Mouse (Mus musculus) limb, embryonic 10.5 days (tissue): ENCODE data around the gene Scn11a. TPM values are rescaled to one million over a fixed set of nuclear protein-coding genes. Genes with fewer than 3 reads are reported as not detected.

ENCODE experiments used
- DNase-seq: peaks from one replicate; pipeline ENCODE4 v3.0.0-alpha.2; 2017; ENCODE audit warnings: low spot score
- H3K27ac ChIP-seq: fragments of 300-500 bp; sonication (generic); 2 replicates; pipeline ENCODE4 v1.5.1; 2016; ENCODE audit warnings: mild to moderate bottlenecking
- H3K27me3 ChIP-seq: fragments of 300-500 bp; sonication (generic); 2 replicates; pipeline ENCODE4 v1.6.1; 2016; ENCODE audit warnings: low read depth, mild to moderate bottlenecking; ENCODE audit not compliant: poor library complexity, severe bottlenecking
- H3K36me3 ChIP-seq: fragments of 300-500 bp; sonication (generic); 2 replicates; pipeline ENCODE4 v1.6.1; 2016; ENCODE audit warnings: mild to moderate bottlenecking, moderate library complexity
- H3K4me1 ChIP-seq: fragments of 300-500 bp; sonication (generic); 2 replicates; pipeline ENCODE4 v1.6.1; 2016
- H3K4me3 ChIP-seq: fragments of 300-500 bp; sonication (generic); 2 replicates; pipeline ENCODE4 v1.5.1; 2016; ENCODE audit warnings: mild to moderate bottlenecking, moderate library complexity
- H3K9me3 ChIP-seq: fragments of 300-500 bp; sonication (generic); replicated peaks from 2 replicates; pipeline ENCODE4 v1.6.1; 2016; ENCODE audit warnings: mild to moderate bottlenecking
- WGBS: fragments of 180-500 bp; shearing (Covaris S2); methylation state at CpG from one replicate; pipeline ENCODE4 v1.1.7; 2016; 5-methylcytosine and 5-hydroxymethylcytosine counted together
- polyA plus RNA-seq: library from polyadenylated mRNA; unstranded; fragments of >200 nt; fragmentation: Nextera tagmentation; extraction: Ambion mirVana; gene quantifications from 2 replicates; pipeline ENCODE4 v1.2.1, GENCODE M21; 2016

Gene Scn11a
- 0.06 and 0.25 TPM in 2 replicates for polyA plus RNA-seq

DNA sequence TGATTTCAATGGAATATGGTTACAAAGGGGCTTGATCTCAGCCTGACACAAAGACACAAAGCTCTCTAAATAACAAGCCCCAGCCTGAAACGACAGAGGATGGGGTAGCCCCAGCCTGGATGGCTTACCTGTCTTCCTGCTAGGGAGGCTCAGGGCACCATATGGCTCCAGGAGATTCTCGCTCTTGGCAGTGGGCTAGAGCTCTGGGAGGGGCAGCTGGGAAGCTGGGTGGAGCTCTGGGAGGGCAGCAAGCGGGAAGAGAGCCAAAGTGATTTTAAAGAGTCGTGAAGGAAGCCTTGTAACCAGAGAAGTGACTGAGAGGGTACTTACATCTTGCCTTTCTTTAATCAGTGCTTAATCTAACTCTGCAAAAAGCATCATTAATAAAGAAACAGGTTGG, at the start of gene Scn11a:
TSS of gene Scn11a (minus strand) at position 160 of the 400 bp plus-strand sequence.
- H3K4me3 ChIP-seq, result no peak within 1 kb of the TSS
- WGBS, result 38% methylated on average over 4 of the region's 4 CpGs
- no peaks in the 10 kb centered on the region for H3K9me3 ChIP-seq
- DNase-seq, result no peak
- peak within 1 kb of the TSS; percentile 56; the same call in 1 of the 2 replicates for H3K27ac ChIP-seq
- no peaks in the 10 kb centered on the region for H3K27me3 ChIP-seq
- peaks cover 22% of the 10 kb centered on the region for H3K4me1 ChIP-seq
- no peaks in the 10 kb centered on the region for H3K36me3 ChIP-seq

DNA sequence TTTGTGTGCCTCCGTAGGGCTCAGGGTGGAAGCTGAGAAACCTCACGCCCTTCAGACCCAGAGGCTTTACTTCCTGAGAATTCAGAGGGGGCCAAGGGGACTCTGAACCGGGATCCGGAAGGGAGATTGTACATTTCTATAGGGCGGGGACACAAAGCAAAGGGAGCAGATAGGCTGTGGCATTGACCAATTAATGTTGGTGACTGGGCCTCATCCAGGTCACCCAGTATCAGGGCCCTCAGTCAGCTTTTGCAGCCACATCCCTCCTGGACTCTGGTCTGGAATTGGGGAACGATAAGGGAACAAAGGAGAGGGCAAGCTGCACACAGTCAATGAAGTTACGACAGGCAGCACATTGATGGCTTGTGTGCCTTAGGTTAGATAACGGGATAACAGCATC, 28.9 kb upstream of the Scn11a start:
- WGBS, result 71% methylated on average over 8 of the region's 8 CpGs
- no peak overlapping the region for H3K27ac ChIP-seq
- H3K4me1 ChIP-seq, result peaks cover 7% of the 10 kb centered on the region; the same call in 1 of the 2 replicates
- H3K36me3 ChIP-seq, result no peaks in the 10 kb centered on the region
- H3K4me3 ChIP-seq, result no peak overlapping the region
- H3K9me3 ChIP-seq, result no peaks in the 10 kb centered on the region
- no peak for DNase-seq
- no peaks in the 10 kb centered on the region for H3K27me3 ChIP-seq

DNA sequence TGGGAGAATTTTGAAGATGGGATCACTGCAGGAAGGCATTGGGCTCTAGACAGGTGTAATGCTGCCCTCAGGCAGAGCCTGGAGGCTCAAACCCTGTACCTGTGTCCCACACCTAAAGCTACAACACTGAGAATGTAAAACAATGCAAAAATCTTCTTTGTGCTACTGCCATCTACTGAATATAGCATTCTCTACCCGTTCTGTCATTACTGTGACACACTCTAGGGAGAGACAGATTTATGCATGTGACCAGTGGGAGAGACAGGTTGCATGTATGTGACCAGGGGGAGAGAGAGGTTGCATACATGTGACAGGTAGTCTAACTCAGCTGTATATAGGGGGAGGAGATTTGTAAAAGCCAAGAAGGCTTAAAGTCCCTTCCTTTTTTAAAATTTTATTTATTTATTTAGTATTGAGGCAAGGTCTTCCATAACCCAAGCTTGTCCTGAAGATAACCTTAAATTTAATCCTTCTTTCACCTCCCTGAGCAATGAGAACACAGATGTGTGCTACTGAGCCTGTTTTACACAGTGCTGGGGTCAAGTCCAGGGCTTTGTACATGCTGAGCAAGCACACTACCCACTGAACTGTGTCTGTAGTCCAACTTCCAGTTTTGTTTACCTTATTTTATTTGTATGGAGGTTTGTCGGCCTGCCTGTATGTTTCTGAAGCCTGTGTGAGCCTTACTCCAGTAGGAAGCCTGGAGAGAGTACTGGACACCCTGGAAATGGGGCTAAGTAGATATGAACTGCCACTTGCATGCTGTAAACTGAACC, 28.0 kb upstream of the Scn11a start:
- Histone ChIP-seq H3K36me3 (no peaks in the 10 kb centered on the region), H3K27ac (no peak overlapping the region), H3K27me3 (no peaks in the 10 kb centered on the region), H3K9me3 (no peaks in the 10 kb centered on the region), H3K4me3 (no peak overlapping the region), H3K4me1 (peaks cover 16% of the 10 kb centered on the region)
- WGBS, result 87% methylated on average over 2 of the region's 2 CpGs
- no peak for DNase-seq

DNA sequence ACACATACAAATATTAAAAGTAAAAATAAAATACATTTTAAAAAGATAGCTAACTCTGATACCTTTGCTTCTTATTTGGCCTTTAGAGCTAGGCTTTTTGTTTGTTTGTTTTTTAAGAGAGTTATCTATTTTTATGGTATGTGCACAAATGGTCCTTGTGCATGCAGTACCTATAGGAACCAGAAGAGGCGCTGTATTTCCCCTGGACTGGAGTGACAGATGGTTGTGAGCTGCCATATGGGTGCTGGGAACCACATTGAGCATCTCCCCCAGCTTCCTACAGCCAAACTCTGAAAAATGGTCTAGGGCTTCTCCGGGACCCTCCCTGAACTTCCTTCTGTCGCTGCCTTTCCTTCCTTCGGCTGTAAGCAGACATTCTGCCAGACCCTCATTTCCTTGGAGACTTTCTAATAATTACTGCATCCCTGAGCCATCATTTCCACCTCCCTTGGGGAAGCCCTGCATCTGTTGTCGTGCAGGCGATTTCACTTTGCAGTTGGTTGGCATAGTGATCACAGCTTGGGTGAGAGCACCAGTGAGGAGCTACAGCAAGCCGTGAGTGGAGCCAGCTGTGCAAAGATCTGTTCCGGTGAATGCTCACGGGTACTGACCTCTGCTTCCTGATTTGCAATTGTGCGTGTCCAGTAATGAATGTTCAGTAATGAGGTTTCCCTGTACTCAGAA, 27.2 kb upstream of the Scn11a start:
- Histone ChIP-seq H3K4me1 (peaks cover 16% of the 10 kb centered on the region), H3K36me3 (no peaks in the 10 kb centered on the region), H3K27ac (no peak overlapping the region), H3K4me3 (no peak overlapping the region), H3K27me3 (no peaks in the 10 kb centered on the region), H3K9me3 (no peaks in the 10 kb centered on the region)
- 86% methylated on average over 10 of the region's 10 CpGs for WGBS
- DNase-seq, result no peak

DNA sequence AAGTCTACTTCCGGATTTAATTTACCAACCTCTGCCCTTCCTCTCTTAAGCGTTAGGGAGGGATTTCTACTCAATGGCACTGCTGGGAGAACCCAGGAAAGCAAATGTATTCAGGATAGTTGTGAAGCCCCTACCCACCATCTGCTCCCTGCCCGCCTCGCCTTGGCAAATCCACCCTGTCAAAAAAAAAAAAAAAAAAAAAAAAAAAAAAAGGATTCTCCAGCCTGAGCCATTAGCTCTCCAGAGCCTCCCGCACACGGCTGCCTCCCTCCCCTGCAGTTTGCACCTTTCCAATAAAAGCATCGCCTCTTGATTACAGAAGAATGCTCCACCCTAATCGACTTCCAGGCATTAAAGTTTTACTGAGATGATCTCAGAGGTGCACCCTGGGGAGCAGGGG, 24.0 kb upstream of the Scn11a start:
- no peak overlapping the region for H3K4me3 ChIP-seq
- peaks cover 45% of the 10 kb centered on the region for H3K4me1 ChIP-seq
- H3K36me3 ChIP-seq, result no peaks in the 10 kb centered on the region
- H3K27me3 ChIP-seq, result no peaks in the 10 kb centered on the region
- no peaks in the 10 kb centered on the region for H3K9me3 ChIP-seq
- 17% methylated on average over 8 of the region's 8 CpGs for WGBS
- peak overlapping the region; percentile 39; the same call in 1 of the 2 replicates for H3K27ac ChIP-seq
- no peak for DNase-seq

DNA sequence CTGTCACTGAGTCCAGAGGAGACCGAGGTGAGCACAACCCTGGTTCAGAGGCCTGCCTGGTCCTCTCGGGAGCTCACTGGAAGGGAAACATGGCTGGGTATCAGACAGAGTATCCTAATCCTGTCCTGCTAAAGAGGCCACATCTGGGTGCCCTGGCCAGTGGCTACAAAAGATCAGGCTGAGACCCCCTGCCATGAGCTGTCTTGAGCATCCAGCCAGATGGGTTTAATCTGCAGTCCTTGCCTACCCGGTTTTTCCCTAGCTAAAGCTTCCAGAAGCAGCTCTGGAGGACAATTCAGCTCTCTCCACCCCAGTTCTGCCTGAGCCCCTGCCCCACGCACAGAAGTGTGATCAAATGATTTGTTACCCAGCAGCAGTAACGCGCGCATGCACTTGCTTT, 23.4 kb upstream of the Scn11a start:
- Histone ChIP-seq H3K4me1 (peaks cover 50% of the 10 kb centered on the region), H3K27me3 (no peaks in the 10 kb centered on the region), H3K27ac (no peak overlapping the region), H3K9me3 (no peaks in the 10 kb centered on the region), H3K4me3 (no peak overlapping the region), H3K36me3 (no peaks in the 10 kb centered on the region)
- DNase-seq, result no peak
- WGBS, result 42% methylated on average over 7 of the region's 7 CpGs

DNA sequence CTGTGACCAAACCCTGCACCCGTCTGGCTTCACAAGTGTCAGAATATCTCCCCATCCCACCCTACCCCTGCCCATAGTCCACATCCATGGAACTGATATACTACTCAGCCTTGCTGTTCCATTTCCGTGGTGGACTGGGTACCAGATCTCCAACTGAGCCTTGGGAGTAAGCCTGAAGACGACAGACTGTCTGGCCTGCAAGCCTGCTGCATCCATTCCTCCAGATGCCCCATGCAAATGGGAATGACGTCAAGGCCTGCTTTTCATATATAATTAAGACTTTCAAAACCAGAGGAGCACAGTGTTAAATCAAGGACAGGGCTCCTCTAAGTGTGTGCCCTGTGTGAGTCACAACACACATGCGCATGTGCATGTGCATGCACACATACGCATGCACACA, 21.9 kb upstream of the Scn11a start:
- Histone ChIP-seq H3K4me3 (no peak overlapping the region), H3K36me3 (no peaks in the 10 kb centered on the region), H3K9me3 (no peaks in the 10 kb centered on the region), H3K27me3 (no peaks in the 10 kb centered on the region), H3K27ac (peak overlapping the region; percentile 81), H3K4me1 (peaks cover 65% of the 10 kb centered on the region)
- WGBS, result 80% methylated on average over 6 of the region's 6 CpGs
- DNase-seq, result no peak

DNA sequence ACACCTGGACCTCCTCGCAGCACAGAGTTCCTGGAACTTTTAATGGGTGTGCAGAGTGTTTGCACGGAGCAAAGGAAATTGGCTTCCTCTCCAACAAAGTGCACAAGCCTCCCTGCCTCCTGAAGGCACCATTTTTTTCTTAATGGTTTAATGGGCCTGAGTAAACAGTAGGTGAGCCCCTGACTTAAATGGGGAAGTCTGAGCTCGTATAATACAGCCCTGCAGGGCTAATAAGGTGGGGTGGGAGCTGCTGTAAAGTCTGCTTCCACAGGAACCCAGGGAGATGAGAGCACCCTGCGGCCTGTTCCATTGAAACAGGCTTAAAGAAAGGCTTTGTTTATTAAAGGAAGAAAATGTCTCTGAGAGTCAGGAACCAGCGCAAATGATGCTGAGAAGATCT, 19.5 kb upstream of the Scn11a start:
- H3K9me3 ChIP-seq, result no peaks in the 10 kb centered on the region
- H3K36me3 ChIP-seq, result no peaks in the 10 kb centered on the region
- H3K27ac ChIP-seq, result peak overlapping the region; percentile 81
- H3K4me1 ChIP-seq, result peaks cover 67% of the 10 kb centered on the region
- 31% methylated on average over 5 of the region's 5 CpGs for WGBS
- DNase-seq, result no peak
- H3K4me3 ChIP-seq, result no peak overlapping the region
- H3K27me3 ChIP-seq, result no peaks in the 10 kb centered on the region

DNA sequence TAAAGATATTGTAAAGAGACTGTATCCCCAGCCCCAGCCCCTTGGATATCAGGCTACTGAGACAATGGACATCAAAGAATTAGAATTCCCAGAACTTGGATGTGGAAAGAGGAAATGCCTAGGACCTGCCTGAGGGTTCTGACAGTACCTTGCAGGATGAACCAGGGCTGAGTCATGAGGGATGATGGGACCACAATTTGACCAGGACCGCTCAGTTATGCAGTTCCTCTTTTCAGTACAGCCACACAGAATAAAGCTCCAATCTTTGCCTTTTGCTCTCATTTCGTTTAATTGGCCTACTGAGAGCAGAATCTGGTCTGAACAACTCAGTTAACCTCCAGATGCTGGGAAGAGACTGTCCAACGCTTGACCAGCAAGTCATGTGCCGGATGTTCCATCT, 18.3 kb upstream of the Scn11a start:
- H3K36me3 ChIP-seq, result no peaks in the 10 kb centered on the region
- peak overlapping the region; percentile 81 for H3K27ac ChIP-seq
- no peaks in the 10 kb centered on the region for H3K27me3 ChIP-seq
- H3K4me1 ChIP-seq, result peaks cover 55% of the 10 kb centered on the region
- DNase-seq, result no peak
- no peaks in the 10 kb centered on the region for H3K9me3 ChIP-seq
- 90% methylated on average over 4 of the region's 4 CpGs for WGBS
- H3K4me3 ChIP-seq, result no peak overlapping the region

DNA sequence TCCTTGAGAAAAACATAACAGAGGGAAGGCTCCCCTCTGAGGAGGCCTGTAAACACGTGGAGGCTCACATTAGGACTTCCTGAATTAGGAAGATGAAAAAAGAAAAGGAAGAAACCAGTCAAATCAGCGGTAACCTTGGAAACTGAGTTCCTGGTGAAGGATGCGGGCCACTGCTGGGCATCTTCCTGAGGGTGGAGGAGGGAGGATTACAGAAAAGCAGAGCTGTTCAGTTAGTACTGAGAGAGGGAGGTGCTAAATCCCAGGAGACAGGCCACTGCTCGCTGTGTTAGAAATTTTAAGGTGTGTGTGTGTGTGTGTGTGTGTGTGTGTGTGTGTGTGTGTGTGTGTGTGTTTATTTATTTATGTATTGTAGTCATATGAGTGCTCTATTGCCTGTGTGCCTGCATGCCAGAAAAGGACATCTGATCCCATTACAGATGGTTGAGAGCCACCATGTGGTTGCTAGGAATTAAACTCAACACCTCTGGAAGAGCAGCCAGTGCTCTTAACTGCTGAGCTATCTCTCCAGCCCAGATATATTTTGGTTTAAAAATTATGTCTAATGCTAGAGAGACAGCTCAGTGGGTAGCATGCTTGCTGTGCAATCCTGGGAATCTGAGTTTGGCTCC, 17.4 kb upstream of the Scn11a start:
- DNase-seq, result no peak
- no peaks in the 10 kb centered on the region for H3K9me3 ChIP-seq
- WGBS, result 42% methylated on average over 4 of the region's 4 CpGs
- H3K27ac ChIP-seq, result peak overlapping the region; percentile 81
- no peaks in the 10 kb centered on the region for H3K27me3 ChIP-seq
- no peaks in the 10 kb centered on the region for H3K36me3 ChIP-seq
- no peak overlapping the region for H3K4me3 ChIP-seq
- H3K4me1 ChIP-seq, result peaks cover 52% of the 10 kb centered on the region

DNA sequence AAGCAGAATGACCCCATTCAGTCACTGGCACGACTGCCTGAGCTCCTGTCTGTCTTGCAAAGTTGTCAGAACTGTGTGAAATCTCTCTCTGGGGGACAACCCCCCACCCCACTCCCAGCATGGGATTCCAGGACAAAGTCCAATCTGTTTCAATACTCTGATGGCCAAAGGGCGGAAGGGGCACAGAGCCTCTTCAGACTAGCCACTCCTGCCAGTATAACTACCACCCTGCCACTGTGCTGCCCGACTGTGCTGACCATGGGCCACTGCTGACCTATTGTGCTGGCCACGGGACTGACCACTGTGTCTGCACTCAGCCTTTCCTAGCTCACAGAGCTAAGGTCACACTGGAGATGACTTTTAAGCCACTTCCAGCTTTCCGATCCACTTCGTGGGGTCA, 16.8 kb upstream of the Scn11a start:
- peak overlapping the region; percentile 72 for H3K27ac ChIP-seq
- H3K4me1 ChIP-seq, result peaks cover 52% of the 10 kb centered on the region
- H3K27me3 ChIP-seq, result no peaks in the 10 kb centered on the region
- no peak for DNase-seq
- WGBS, result 47% methylated on average over 6 of the region's 6 CpGs
- no peaks in the 10 kb centered on the region for H3K9me3 ChIP-seq
- no peaks in the 10 kb centered on the region for H3K36me3 ChIP-seq
- H3K4me3 ChIP-seq, result no peak overlapping the region

DNA sequence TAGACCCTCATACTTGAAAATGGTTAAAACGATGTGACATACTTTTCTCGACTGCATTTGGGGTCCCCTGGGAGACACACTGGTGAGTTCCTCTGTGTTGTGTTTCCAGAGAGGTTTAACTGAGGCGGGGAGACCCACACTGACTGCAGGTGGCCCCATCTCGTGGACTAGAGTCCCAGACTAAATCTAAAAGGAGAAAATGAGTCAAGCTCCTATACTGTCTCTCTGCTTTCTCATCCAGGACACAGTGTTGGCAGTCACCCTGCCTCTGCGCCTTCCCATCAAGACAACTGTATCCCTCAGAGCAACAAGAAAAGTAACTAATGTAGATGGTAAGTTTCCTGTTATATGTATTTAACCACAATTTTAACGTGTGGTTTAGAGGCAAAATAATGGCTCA, 15.9 kb upstream of the Scn11a start:
- peaks cover 43% of the 10 kb centered on the region for H3K4me1 ChIP-seq
- H3K27me3 ChIP-seq, result no peaks in the 10 kb centered on the region
- H3K27ac ChIP-seq, result no peak overlapping the region
- no peaks in the 10 kb centered on the region for H3K9me3 ChIP-seq
- H3K4me3 ChIP-seq, result no peak overlapping the region
- no peak for DNase-seq
- 80% methylated on average over 6 of the region's 6 CpGs for WGBS
- H3K36me3 ChIP-seq, result no peaks in the 10 kb centered on the region

DNA sequence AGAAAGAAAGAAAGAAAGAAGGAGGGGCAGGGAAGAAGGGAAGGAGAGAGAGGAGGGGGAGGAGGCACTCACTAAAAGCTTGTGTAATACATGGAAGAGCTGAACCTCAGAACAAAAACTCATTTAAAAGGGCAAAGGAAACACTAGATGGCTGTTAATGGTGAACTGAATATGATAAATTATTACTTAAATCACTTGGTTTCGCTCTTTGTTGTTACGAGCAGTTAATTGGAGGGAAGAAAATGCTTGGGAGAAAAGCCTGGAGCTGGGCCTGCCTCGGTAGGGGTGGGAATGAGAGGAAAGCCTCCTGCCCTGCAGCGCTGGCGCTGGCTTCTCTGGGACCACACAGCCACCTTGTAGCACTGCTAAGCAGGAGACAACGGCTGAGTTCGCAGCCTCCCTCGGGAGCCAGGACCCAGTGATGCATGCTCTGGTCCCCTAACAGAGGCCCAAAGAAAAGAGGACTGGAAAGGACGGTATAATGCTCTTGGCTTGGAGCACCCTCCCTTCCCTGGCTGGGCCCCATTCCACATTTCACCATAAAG, 10.4 kb upstream of the Scn11a start:
- 60% methylated on average over 9 of the region's 9 CpGs for WGBS
- DNase-seq, result no peak
- Histone ChIP-seq H3K4me3 (no peak overlapping the region), H3K36me3 (no peaks in the 10 kb centered on the region), H3K27me3 (no peaks in the 10 kb centered on the region), H3K27ac (peak overlapping the region; percentile 56), H3K4me1 (peaks cover 11% of the 10 kb centered on the region; the same call in 1 of the 2 replicates), H3K9me3 (no peaks in the 10 kb centered on the region)
